Mouse (Mus musculus) lung, postnatal 0 days (tissue): ENCODE results near the gene Msl1. TPM values are rescaled to one million over a fixed set of nuclear protein-coding genes. Genes with fewer than 3 reads are reported as not detected.

Experiments
- ATAC-seq: fragments of 200-750 bp; cut with Nextera tagmentation; 2 replicates; pipeline ENCODE4 v1.8.0; 2017; ENCODE audit warnings: moderate library complexity
- DNase-seq: peaks from one replicate; pipeline ENCODE4 v3.0.0-alpha.2; 2016; ENCODE audit warnings: low spot score
- H3K27ac ChIP-seq: fragments of 300-500 bp; sonication (generic); 2 replicates; pipeline ENCODE4 v1.5.1; 2014; ENCODE audit warnings: antibody characterized with exemption, mild to moderate bottlenecking, low read length, mixed read lengths
- H3K27me3 ChIP-seq: fragments of 300-500 bp; sonication (generic); replicated peaks from 2 replicates; pipeline ENCODE4 v1.6.1; 2014; ENCODE audit warnings: low read length, mixed read lengths; ENCODE audit not compliant: insufficient read depth
- H3K36me3 ChIP-seq: fragments of 300-500 bp; sonication (generic); 2 replicates; pipeline ENCODE4 v1.6.1; 2014; ENCODE audit warnings: low read length, mixed read lengths; ENCODE audit not compliant: insufficient read depth
- H3K4me1 ChIP-seq: fragments of 300-500 bp; sonication (generic); 2 replicates; pipeline ENCODE4 v1.6.1; 2014; ENCODE audit warnings: antibody characterized with exemption, low read depth, low read length, mixed read lengths; ENCODE audit not compliant: insufficient read depth
- H3K4me2 ChIP-seq: fragments of 300-500 bp; sonication (generic); replicated peaks from 2 replicates; pipeline ENCODE4 v1.6.1; 2014; ENCODE audit warnings: low read depth, mild to moderate bottlenecking, low read length, moderate library complexity, mixed read lengths
- H3K4me3 ChIP-seq: fragments of 300-500 bp; sonication (generic); 2 replicates; pipeline ENCODE4 v1.5.1; 2014; ENCODE audit warnings: low read depth, low read length
- H3K9ac ChIP-seq: fragments of 300-500 bp; sonication (generic); replicated peaks from 2 replicates; pipeline ENCODE4 v1.6.1; 2014; ENCODE audit warnings: low read depth, mild to moderate bottlenecking
- H3K9me3 ChIP-seq: fragments of 300-500 bp; sonication (generic); 2 replicates; pipeline ENCODE4 v1.6.1; 2016; ENCODE audit warnings: low read length, mixed read lengths
- CTCF ChIP-seq: IDR thresholded peaks from 2 replicates; pipeline ENCODE4 v1.5.1; 2016; ENCODE audit warnings: antibody characterized with exemption, mild to moderate bottlenecking
- EP300 ChIP-seq: IDR thresholded peaks from 2 replicates; pipeline ENCODE4 v1.6.1; 2016; ENCODE audit warnings: antibody characterized with exemption, mild to moderate bottlenecking, control low read depth
- WGBS: fragments of 180-500 bp; shearing (Covaris S2); extraction: QIAGEN DNeasy Blood & Tissue Kit; methylation state at CpG from one replicate; pipeline ENCODE4 v1.1.7; 2014; 5-methylcytosine and 5-hydroxymethylcytosine counted together
- polyA plus RNA-seq: library from polyadenylated mRNA; unstranded; fragments of >200 nt; fragmentation: Nextera tagmentation; extraction: Ambion mirVana; gene quantifications from 2 replicates; pipeline ENCODE4 v1.2.1, GENCODE M21; 2015

Gene Msl1
- 16.3 and 21.3 TPM in 2 replicates for polyA plus RNA-seq

DNA sequence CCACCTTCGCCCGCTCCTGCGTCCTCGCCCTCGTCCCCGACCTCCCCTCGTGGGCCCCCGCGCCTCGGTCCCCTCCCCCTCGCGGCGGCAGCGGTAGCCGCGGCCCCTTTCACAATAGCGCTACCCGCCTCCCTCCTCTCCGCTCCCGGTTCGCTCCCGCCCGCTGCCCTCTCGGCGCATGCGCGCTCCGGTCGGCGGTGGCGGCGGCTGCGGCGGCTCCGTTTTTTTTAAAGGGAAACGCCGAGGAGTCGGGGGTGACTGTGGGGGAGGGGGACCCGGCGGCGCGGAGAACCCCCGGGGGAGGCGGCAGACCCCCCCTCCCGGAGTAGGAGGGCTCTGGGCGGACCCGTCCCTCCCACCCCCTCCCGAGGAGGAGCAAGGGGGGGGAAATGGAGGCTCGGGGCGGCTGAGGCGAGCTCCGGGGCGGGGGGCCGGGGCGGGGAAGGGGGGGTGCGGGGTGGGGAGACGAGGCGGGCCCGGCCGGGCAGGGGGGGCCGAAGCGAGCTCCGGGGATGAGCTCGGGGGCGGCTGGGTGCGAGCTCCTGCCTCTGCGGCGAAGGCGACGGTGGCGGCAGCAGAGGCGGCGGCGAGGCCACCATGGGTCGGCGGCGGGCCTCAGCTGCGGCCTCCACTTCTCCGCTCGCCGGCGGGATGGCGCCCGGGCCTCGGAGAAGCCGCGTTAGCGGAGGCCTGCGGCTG is at the start of gene Msl1:
TSS of gene Msl1 (plus strand) at position 502 of the 699 bp plus-strand sequence.
- H3K4me1 ChIP-seq: peaks cover 8% of the 10 kb centered on the region; the same call in 1 of the 2 replicates
- peak within 1 kb of the TSS; percentile 99 for H3K9ac ChIP-seq
- ATAC-seq (peak; percentile 77), DNase-seq (peak; percentile 94)
- peak within 1 kb of the TSS; percentile 99 for H3K27ac ChIP-seq
- 4% methylated on average over 40 of the region's 89 CpGs for WGBS
- H3K4me2 ChIP-seq: peak within 1 kb of the TSS; percentile 86
- TF ChIP-seq CTCF (no peak; the same call in 1 of the 2 replicates), EP300 (no peak)
- H3K36me3 ChIP-seq: 0 out of 2 replicates have a peak, but pooled peaks cover 6% of the 10 kb centered on the region
- peak within 1 kb of the TSS; percentile 99 for H3K4me3 ChIP-seq
- H3K9me3 ChIP-seq: no peaks in the 10 kb centered on the region
- no peaks in the 10 kb centered on the region for H3K27me3 ChIP-seq

DNA sequence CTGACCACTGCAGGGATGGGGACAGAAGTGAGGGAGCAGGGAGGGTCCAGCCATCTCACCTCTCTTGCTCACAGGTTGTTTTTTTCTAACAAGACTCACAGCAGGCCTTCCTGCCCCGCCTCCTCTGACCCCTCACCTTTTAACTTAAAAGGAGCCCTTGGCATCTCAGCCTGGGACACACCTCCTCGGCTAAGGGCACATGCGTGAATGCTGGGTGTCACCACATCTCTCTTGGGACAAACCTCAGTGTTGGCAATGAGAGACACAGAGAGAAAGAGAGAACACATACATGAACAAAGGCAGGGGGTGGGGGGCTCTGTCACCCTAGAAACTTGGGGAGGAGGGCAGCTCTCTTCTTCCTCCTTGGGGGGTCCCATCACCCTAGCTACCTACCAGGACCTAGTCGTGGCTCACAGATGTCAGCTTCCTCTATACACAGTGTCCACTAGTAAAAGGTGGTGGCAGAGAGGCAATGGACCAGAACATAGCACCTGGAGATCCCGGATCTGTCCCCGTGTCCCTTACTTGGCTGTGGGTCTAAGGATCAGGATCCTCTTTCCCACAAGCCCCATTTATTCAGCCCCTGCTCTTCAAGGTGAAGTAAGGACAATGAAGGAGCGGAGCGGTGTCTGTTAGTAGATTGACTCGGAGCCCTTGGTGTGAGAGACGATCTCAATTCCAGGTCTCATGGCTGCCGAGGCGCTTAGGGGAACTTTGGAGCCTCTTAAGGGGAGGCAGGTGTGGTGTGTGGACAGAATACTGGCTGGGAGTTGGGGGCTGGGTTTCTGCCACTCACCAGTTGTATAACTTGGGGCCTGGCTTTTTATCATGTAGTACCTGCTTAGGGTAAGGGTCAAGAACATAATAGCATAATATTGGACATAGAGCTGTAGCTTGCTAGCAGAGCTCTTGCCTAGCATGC is 49.1 kb upstream of the Msl1 start:
- no peak for TF ChIP-seq CTCF
- TF ChIP-seq EP300: no peak
- no peak for DNase-seq
- H3K4me1 ChIP-seq: peaks cover 69% of the 10 kb centered on the region
- no peak for ATAC-seq
- H3K9me3 ChIP-seq: no peaks in the 10 kb centered on the region
- WGBS: 50% methylated on average over 12 of the region's 12 CpGs
- no peaks in the 10 kb centered on the region for H3K27me3 ChIP-seq
- H3K27ac ChIP-seq: peak overlapping the region; percentile 55
- 0 out of 2 replicates have a peak overlapping the region, but pooled peaks have one; percentile 29 for H3K9ac ChIP-seq
- H3K36me3 ChIP-seq: no peaks in the 10 kb centered on the region
- peak overlapping the region; percentile 44 for H3K4me2 ChIP-seq
- H3K4me3 ChIP-seq: no peak overlapping the region

DNA sequence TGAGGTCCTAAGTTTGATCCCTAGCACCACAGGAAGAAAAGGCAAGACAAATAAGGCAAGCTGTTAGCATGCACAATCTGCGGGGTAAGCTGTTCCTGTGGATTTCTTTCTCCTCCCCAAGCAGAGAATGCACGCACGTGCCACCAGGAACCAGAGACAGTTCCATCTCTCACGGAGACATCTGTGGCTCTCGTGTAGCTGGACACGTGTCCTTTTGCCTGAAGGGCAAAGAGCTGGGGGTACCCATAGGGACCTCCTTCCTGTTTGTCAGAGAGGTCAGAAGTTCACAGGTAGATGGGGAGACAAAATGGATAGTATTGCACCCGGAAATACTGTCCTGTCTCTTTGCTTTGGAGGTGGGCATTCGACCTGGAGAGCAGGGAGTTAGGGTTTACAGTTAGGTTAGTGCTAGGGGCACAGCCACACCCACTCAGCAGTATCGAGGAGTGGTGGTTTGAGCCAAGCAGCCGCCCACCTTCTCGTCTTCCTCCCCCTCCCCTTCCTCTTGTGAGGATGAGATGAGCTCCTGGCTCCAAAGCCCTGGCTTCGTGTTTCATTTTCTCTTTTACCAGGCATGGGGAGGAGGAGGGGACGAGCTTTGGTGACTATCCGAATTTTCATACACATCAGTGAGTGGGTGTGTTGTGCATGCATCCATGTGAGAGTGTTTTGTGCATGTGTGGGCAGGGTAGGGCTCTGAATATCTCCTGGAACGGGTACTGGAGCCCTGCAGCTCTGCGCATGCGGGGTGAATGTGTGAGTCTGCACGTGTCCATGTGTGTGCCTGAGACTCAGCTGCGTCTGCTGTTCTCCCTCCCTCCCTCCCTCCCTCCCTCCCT is 48.2 kb upstream of the Msl1 start:
- Histone ChIP-seq H3K4me1 (peaks cover 78% of the 10 kb centered on the region), H3K4me2 (peak overlapping the region; percentile 44), H3K9ac (no peak overlapping the region), H3K9me3 (no peaks in the 10 kb centered on the region), H3K36me3 (no peaks in the 10 kb centered on the region), H3K27ac (peak overlapping the region; percentile 55), H3K27me3 (no peaks in the 10 kb centered on the region), H3K4me3 (no peak overlapping the region)
- 2% methylated on average over 18 of the region's 19 CpGs for WGBS
- DNase-seq (peak; percentile 83), ATAC-seq (peak; percentile 24; the same call in 1 of the 2 replicates)
- TF ChIP-seq EP300 (no peak), CTCF (no peak)

DNA sequence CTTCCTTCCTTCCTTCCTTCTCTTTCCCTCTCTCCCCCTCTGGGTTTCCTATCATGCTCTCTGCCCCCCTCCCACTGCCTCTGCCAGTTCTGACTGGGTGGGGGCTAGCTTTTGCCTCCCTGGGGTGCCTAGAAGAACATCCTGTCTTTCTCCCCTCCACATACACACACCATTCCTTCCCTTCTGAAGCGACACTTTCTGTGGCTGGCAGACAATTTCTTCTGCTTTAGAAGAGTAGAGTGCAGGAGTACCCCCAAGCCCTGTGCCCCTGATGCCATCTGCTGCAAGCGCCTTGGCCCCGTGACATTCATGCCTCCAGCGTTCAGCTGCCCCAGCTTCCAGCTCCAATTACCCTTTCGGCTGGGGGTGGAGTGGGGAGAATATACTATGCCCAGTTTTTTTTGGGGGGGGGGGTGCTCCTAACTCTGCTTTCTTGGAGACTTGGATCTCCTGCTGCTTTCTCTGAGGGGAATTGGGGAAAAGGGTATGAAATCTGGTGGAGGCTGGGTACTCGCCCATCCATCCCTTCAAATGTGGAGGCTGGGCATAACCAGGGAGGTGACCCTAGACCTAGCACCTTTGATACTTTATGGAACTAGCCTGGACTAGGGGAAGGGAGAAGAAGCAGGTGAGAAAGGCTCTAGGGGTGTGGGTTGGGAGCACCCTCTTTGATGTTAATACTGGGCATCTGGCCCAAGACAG is 47.4 kb upstream of the Msl1 start:
- DNase-seq (peak; percentile 34), ATAC-seq (no peak)
- no peaks in the 10 kb centered on the region for H3K27me3 ChIP-seq
- no peaks in the 10 kb centered on the region for H3K36me3 ChIP-seq
- no peak overlapping the region for H3K9ac ChIP-seq
- WGBS: 28% methylated on average over 6 of the region's 6 CpGs
- peaks cover 83% of the 10 kb centered on the region for H3K4me1 ChIP-seq
- no peak for TF ChIP-seq CTCF
- no peak for TF ChIP-seq EP300
- no peak overlapping the region for H3K4me3 ChIP-seq
- H3K27ac ChIP-seq: peak overlapping the region; percentile 64
- H3K4me2 ChIP-seq: peak overlapping the region; percentile 28
- H3K9me3 ChIP-seq: no peaks in the 10 kb centered on the region

DNA sequence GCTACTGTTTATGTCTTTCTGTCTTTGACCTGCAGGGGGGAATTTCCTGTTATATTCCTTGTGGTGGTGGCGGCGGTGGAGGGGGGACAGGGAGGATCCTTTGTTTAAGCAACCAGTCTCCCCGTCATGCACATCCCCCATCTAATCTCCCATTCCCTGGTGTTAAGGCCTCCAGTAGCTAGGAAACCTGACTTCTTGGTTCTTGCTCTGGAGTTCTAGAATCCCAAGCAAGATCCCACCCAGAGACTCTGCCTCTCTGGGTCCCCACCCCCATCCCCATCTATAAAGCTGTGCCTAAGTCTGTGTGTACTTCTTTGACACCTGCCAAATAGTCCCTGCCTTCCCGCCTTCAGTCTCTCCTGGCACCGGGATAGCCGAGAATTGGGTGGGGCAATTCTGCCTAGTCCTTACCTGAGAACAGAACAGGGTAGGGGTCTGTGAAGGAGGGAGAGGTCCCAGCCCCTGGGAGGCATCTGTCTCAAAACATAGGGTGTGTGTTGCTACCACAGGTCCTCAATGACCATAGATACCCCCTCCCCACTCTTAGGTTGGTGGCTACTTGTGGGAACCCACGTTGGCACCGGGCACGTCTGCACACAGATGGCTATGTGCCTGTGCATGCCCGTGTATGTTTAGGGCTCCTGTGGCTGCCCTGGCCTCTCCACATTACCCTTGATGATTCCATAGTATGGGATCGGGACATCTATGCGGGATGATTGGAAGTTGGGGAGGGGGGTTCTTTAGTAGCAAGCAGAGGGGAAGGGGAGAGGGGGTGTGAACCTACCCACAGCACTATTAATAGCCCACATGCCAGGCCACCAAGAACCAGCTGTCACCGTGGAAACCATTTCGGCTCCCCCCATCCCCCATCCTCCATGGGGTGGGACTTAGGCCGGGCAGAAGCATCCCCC is 46.6 kb upstream of the Msl1 start:
- H3K4me3 ChIP-seq: no peak overlapping the region
- WGBS: 26% methylated on average over 15 of the region's 15 CpGs
- peak overlapping the region; percentile 28 for H3K4me2 ChIP-seq
- no peaks in the 10 kb centered on the region for H3K36me3 ChIP-seq
- TF ChIP-seq CTCF: peak; percentile 61
- TF ChIP-seq EP300: peak; percentile 68
- H3K27me3 ChIP-seq: no peaks in the 10 kb centered on the region
- peak overlapping the region; percentile 23; the same call in 1 of the 2 replicates for H3K9ac ChIP-seq
- peaks cover 83% of the 10 kb centered on the region for H3K4me1 ChIP-seq
- peak overlapping the region; percentile 64 for H3K27ac ChIP-seq
- peak; percentile 76 for DNase-seq
- H3K9me3 ChIP-seq: no peaks in the 10 kb centered on the region
- 0 out of 2 replicates have a peak, but pooled peaks have one; percentile 2 for ATAC-seq
